8 mouse cellular contexts compared by ENCODE assay signal in the genomic region with DNA sequence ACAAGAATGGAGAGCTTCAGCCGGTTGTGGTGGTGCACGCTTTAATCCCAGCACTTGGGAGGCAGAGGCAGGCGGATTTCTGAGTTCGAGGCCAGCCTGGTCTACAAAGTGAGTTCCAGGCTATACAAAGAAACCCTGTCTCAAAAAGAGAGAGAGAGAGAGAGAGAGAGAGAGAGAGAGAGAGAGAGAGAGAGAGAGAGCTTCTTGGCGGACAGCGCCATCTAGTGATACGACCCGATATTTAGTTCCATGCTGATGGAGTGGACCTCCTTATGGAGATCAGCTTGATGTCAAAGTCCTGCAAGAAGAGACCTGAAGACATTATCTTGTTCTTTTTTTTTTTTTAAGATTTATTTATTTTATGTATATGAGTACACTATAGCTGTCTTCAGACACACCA. TPM values are rescaled to one million over a fixed set of nuclear protein-coding genes. Genes with fewer than 3 reads are reported as not detected.
A peak's percentile ranks its signal among the peaks of the same experiment; 100 is the strongest.
DNase-seq lines count a peak whose midpoint lies in the region; ATAC-seq and TF ChIP-seq lines count a peak whose summit lies in the region.
"Not testable (repeated sequence)": the region's sequence is repeated elsewhere in the genome, so short reads cannot be mapped to it uniquely, and the experiment has no call there.

No protein-coding gene starts in this region.

- not testable (repeated sequence) for H3K4me2 ChIP-seq in lung, postnatal 0 days (replicated peaks; ENCODE audit: low read depth, low read length)

- H3K4me3 ChIP-seq in ES-E14 (ENCODE audit: insufficient read depth in 1 of 2, low read depth in 1 of 2, low read length in 2 of 2, poor library complexity in 1 of 2, severe bottlenecking in 1 of 2); embryonic fibroblast, embryonic 13.5 days (ENCODE audit: insufficient read depth, low read length); lung, postnatal 0 days (ENCODE audit: low read depth, low read length): not testable (repeated sequence)

- not testable (repeated sequence) for H3K36me3 ChIP-seq in ES-E14 (ENCODE audit: control insufficient read depth, insufficient read depth, low read length, poor library complexity, severe bottlenecking); lung, postnatal 0 days (ENCODE audit: insufficient read depth, low read length)

- WGBS in lung, postnatal 0 days: 26% methylated on average over 8 of the region's 8 CpGs

- TF ChIP-seq POLR2A in embryonic fibroblast, embryonic 13.5 days (IDR thresholded peaks at IDR 0.05; ENCODE audit: low read depth, low read length): not testable (repeated sequence)

- H3K9ac ChIP-seq in ES-E14 (ENCODE audit: insufficient read depth, low read depth, low read length, poor library complexity, severe bottlenecking); lung, postnatal 0 days (replicated peaks; ENCODE audit: low read depth): not testable (repeated sequence)

- not testable (repeated sequence) for H3K9me3 ChIP-seq in ES-E14 (ENCODE audit: control insufficient read depth, insufficient read depth, low read depth, low read length); lung, postnatal 0 days (ENCODE audit: low read length)

- peak; percentile 39; the same call in 1 of the 2 replicates for TF ChIP-seq CTCF in embryonic fibroblast, embryonic 13.5 days (IDR thresholded peaks at IDR 0.05; ENCODE audit: borderline replicate concordance, insufficient read depth, low read length)
- TF ChIP-seq CTCF in lung, postnatal 0 days (IDR thresholded peaks at IDR 0.05): peak; percentile 75

- H3K27ac ChIP-seq in ES-E14 (ENCODE audit: insufficient read depth, low read depth, low read length, poor library complexity, severe bottlenecking); embryonic fibroblast, embryonic 13.5 days (ENCODE audit: insufficient read depth, low read length); lung, postnatal 0 days (ENCODE audit: low read length): not testable (repeated sequence)

- not testable (repeated sequence) for H3K4me1 ChIP-seq in ES-E14 (ENCODE audit: control insufficient read depth in 2 of 2, insufficient read depth in 2 of 2, low read length in 2 of 2, poor library complexity in 1 of 2); embryonic fibroblast, embryonic 13.5 days (ENCODE audit: control insufficient read depth, insufficient read depth, low read length); lung, postnatal 0 days (ENCODE audit: insufficient read depth, low read depth, low read length)

- not testable (repeated sequence) for TF ChIP-seq EP300 in lung, postnatal 0 days (IDR thresholded peaks at IDR 0.05)

- in situ Hi-C loops in ES-E14 (cut with MboI; ENCODE audit: low sequenced_read_pairs in 2 of 2, unreplicated experiment in 2 of 2): not testable (repeated sequence)

- not testable (repeated sequence) for ATAC-seq in lung, postnatal 0 days

- intact Hi-C loops in heart, postnatal 36 days (cut with DNase I): loop anchor here (2.0 to 10.0 kb wide), 2 partner anchors 284 to 374 kb away; no protein-coding TSS in a partner anchor

- DNase-seq in ES-E14 (ENCODE audit: low read depth, low spot score): peak; percentile 40
- peak; percentile 75 for DNase-seq in c-Kit-negative CD71-positive TER-119-positive erythroid progenitor cells, embryonic 14.5 days (ENCODE audit: low read depth, low spot score)
- peak; percentile 59 to 78 for DNase-seq in heart, postnatal 36 days
- peak; percentile 48 to 55 for DNase-seq in layer of hippocampus, postnatal 10 days (ENCODE audit: low spot score in 2 of 2)
- DNase-seq in lung, postnatal 0 days (ENCODE audit: low spot score): peak; percentile 57
- DNase-seq in right cerebral cortex, adult 18-20 months: peak; percentile 51
- DNase-seq in urinary bladder, postnatal 14 days (ENCODE audit: low spot score): peak; percentile 74

- not testable (repeated sequence) for H3K27me3 ChIP-seq in lung, postnatal 0 days (replicated peaks; ENCODE audit: insufficient read depth, low read length)

RNA-seq across cellular contexts. Expression of gene Wipi1, which starts 7.3 kb away (rescaled TPM):
- total RNA-seq in ES-E14 (2012; rRNA removed): 4.8 and 6.6 TPM in 2 replicates
- polyA plus RNA-seq in embryonic fibroblast, embryonic 13.5 days (2011; ENCODE audit: insufficient read length, low read depth, missing spikeins): 87.9 and 111 TPM in 2 replicates
- total RNA-seq in heart, postnatal 36 days (2021): 100 to 1,000 TPM; 116 TPM
- 10 to 100 TPM; 22.0 to 24.3 TPM for total RNA-seq in layer of hippocampus, postnatal 10 days (2021)
- 51.4 and 65.1 TPM in 2 replicates for polyA plus RNA-seq in lung, postnatal 0 days (2015; fragmentation: Nextera tagmentation; extraction: Ambion mirVana)

RNA-seq across cellular contexts. Expression of gene Prkar1a, which starts 30.1 kb away (rescaled TPM):
- total RNA-seq in ES-E14 (2012; rRNA removed): 26.8 and 46.0 TPM in 2 replicates
- 215 and 254 TPM in 2 replicates for polyA plus RNA-seq in embryonic fibroblast, embryonic 13.5 days (2011; ENCODE audit: insufficient read length, low read depth, missing spikeins)
- total RNA-seq in heart, postnatal 36 days (2021): 100 to 1,000 TPM; 309 to 323 TPM
- total RNA-seq in layer of hippocampus, postnatal 10 days (2021): 100 to 1,000 TPM; 414 to 447 TPM
- 305 TPM in 2 replicates for polyA plus RNA-seq in lung, postnatal 0 days (2015; fragmentation: Nextera tagmentation; extraction: Ambion mirVana)

Comparison
In these comparisons a context has a peak if more than half of its experiments do, and no peak if none do; other contexts are left out.
1. RNA of gene Wipi1, which starts 7.3 kb away (total RNA-seq): 116 TPM in heart, postnatal 36 days; 22.0 to 24.3 TPM in layer of hippocampus, postnatal 10 days and 4.8 to 6.6 TPM in ES-E14; every median in the first group is over 4 times any median in the second.
2. Peak in every context shown above with its lines, with median percentiles within 50 percentile points of each other: DNase-seq.